Mouse (Mus musculus) liver, embryonic 16.5 days (tissue): Measurements from ENCODE around the gene Rhot2. TPM values are rescaled to one million over a fixed set of nuclear protein-coding genes. Genes with fewer than 3 reads are reported as not detected.

ENCODE experiments used
- ATAC-seq: fragments of 200-750 bp; cut with Nextera tagmentation; 2 replicates; pipeline ENCODE4 v1.8.0; 2017; ENCODE audit warnings: low read depth, mild to moderate bottlenecking, moderate number of reproducible peaks, moderate library complexity
- H3K27ac ChIP-seq: fragments of 300-500 bp; sonication (generic); 2 replicates; pipeline ENCODE4 v1.5.1; 2014; ENCODE audit warnings: mild to moderate bottlenecking, low read length
- H3K27me3 ChIP-seq: fragments of 300-500 bp; sonication (generic); 2 replicates; pipeline ENCODE4 v1.6.1; 2014; ENCODE audit warnings: low read depth, low read length, mixed read lengths; ENCODE audit not compliant: control insufficient read depth, insufficient read depth
- H3K36me3 ChIP-seq: fragments of 300-500 bp; sonication (generic); 2 replicates; pipeline ENCODE4 v1.6.1; 2014; ENCODE audit warnings: mild to moderate bottlenecking; ENCODE audit not compliant: control insufficient read depth, insufficient read depth
- H3K4me1 ChIP-seq: fragments of 300-500 bp; sonication (generic); 2 replicates; pipeline ENCODE4 v1.6.1; 2014; ENCODE audit warnings: low read depth, low read length, mixed read lengths; ENCODE audit not compliant: control insufficient read depth
- H3K4me2 ChIP-seq: fragments of 300-500 bp; sonication (generic); 2 replicates; pipeline ENCODE4 v1.6.1; 2014; ENCODE audit warnings: low read depth, low read length, mixed read lengths
- H3K4me3 ChIP-seq: fragments of 300-500 bp; sonication (generic); 2 replicates; pipeline ENCODE4 v1.5.1; 2014; ENCODE audit warnings: low read depth, mild to moderate bottlenecking, low read length
- H3K9ac ChIP-seq: fragments of 300-500 bp; sonication (generic); 2 replicates; pipeline ENCODE4 v1.6.1; 2014; ENCODE audit warnings: low read depth, low read length
- H3K9me3 ChIP-seq: fragments of 300-500 bp; sonication (generic); replicated peaks from 2 replicates; pipeline ENCODE4 v1.6.1; 2016; ENCODE audit warnings: low read length; ENCODE audit not compliant: control insufficient read depth
- WGBS: fragments of 180-500 bp; shearing (Covaris S2); extraction: QIAGEN DNeasy Blood & Tissue Kit; methylation state at CpG from one replicate; pipeline ENCODE4 v1.1.7; 2014; ENCODE audit not compliant: insufficient replicate concordance; 5-methylcytosine and 5-hydroxymethylcytosine counted together
- polyA plus RNA-seq: library from polyadenylated mRNA; unstranded; fragments of >200 nt; fragmentation: Nextera tagmentation; extraction: Ambion mirVana; gene quantifications from 2 replicates; pipeline ENCODE4 v1.2.1, GENCODE M21; 2015

Rhot2 gene
- polyA plus RNA-seq, 1 experiment from 2014 or later: 11.4 TPM

DNA sequence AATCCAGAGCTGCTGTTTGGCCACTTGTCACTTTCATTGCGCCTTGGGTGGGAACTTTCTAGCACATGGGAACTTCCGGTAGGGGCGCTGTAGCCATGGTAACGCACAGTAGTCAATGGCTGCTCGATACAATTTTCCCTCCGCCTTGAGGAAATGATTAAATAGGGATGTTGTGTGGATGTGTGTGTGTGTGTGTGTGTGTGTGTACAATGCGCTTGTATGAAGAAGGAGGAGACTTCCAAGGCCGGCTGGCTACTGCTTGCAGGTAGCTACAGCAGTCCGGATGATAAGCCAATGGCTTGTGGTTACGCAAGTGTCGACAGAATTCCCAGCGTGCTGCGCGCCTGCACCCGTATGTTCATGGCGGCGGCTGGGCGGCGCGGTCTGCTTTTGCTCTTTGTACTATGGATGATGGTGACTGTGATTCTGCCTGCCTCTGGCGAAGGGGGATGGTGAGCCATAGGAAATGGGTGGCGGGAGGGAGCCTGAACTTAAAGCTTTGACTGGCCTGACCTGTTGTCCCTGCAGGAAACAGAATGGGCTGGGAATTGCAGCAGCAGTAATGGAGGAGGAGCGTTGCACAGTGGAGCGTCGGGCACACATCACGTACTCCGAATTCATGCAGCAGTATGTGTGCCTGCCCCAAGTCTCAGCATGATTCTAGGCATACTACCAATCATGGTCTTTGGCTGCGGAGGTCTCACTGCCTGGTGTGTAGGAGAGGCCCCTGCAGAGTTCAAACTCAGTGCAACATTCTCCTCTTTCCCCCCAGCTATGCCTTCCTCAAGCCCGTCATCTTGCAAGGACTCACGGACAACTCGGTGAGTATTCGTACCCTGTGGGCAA lies 15.7 kb downstream of the Rhot2 start, which contains the start of gene Jmjd8:
Gene Jmjd8 (plus strand): TSS at position 156 of the 846 bp plus-strand sequence.
- Histone ChIP-seq H3K36me3 (peaks cover 14% of the 10 kb centered on the region), H3K27ac (peak within 1 kb of the TSS; percentile 75), H3K9ac (peak within 1 kb of the TSS; percentile 73), H3K4me3 (peak within 1 kb of the TSS; percentile 60), H3K9me3 (no peaks in the 10 kb centered on the region), H3K27me3 (no peaks in the 10 kb centered on the region), H3K4me1 (peaks cover 60% of the 10 kb centered on the region), H3K4me2 (peak within 1 kb of the TSS; percentile 69)
- peak; percentile 11; the same call in 1 of the 2 replicates for ATAC-seq
- 1% methylated on average over 32 of the region's 32 CpGs for WGBS

DNA sequence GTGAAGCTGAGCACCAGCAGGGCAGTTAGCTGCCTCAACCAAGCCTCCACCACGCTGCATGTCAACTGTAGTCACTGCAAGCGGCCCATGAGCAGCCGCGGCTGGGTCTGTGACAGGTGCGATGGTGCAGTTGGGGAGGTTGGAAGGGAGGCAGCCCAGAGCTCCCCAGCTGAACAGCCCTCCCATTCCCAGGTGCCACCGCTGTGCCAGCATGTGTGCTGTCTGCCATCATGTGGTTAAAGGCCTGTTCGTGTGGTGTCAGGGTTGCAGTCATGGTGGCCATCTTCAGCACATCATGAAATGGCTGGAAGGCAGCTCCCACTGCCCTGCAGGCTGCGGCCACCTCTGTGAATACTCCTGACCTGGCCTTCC lies 16.4 kb downstream of the Rhot2 start:
- H3K9ac ChIP-seq: peak overlapping the region; percentile 73; the same call in 1 of the 2 replicates
- ATAC-seq: no peak
- peaks cover 55% of the 10 kb centered on the region for H3K4me1 ChIP-seq
- peaks cover 14% of the 10 kb centered on the region for H3K36me3 ChIP-seq
- H3K27ac ChIP-seq: peak overlapping the region; percentile 75
- H3K4me3 ChIP-seq: peak overlapping the region; percentile 60
- H3K4me2 ChIP-seq: peak overlapping the region; percentile 69
- WGBS: 83% methylated on average over 8 of the region's 8 CpGs
- no peaks in the 10 kb centered on the region for H3K27me3 ChIP-seq
- no peaks in the 10 kb centered on the region for H3K9me3 ChIP-seq

DNA sequence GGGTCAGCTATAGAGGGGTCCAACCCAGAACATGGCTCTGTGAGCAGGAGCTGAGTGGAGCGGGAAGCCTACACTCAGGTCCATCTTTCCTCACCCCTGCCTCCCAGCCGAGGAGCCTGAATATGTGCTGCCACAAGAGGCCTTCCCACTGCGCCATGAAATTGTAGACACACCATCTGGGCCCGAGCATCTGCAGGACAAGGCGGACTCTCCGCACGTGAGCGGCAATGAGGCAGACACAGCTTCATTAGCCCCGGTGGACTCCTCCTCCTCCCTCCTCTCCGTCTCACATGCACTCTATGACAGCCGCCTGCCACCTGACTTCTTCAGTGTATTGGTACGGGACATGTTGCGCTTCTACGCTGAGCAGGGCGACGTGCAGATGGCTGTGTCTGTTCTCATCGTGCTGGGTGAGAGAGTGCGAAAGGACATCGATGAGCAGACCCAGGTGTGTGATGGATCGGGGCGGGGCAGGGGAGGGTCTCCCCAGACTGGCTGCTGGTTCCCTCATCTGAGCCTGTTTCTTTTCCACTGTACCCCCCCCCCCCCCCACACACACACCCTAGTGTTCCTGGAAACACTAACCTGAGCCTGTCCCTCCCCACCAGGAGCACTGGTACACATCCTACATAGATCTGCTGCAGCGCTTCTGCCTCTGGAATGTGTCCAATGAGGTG lies 17.0 kb downstream of the Rhot2 start:
- H3K4me3 ChIP-seq: no peak overlapping the region
- peaks cover 14% of the 10 kb centered on the region for H3K36me3 ChIP-seq
- 89% methylated on average over 22 of the region's 22 CpGs for WGBS
- no peak overlapping the region for H3K4me2 ChIP-seq
- H3K4me1 ChIP-seq: peaks cover 58% of the 10 kb centered on the region
- H3K27ac ChIP-seq: no peak overlapping the region
- H3K9ac ChIP-seq: no peak overlapping the region
- ATAC-seq: no peak
- no peaks in the 10 kb centered on the region for H3K27me3 ChIP-seq
- no peaks in the 10 kb centered on the region for H3K9me3 ChIP-seq

DNA sequence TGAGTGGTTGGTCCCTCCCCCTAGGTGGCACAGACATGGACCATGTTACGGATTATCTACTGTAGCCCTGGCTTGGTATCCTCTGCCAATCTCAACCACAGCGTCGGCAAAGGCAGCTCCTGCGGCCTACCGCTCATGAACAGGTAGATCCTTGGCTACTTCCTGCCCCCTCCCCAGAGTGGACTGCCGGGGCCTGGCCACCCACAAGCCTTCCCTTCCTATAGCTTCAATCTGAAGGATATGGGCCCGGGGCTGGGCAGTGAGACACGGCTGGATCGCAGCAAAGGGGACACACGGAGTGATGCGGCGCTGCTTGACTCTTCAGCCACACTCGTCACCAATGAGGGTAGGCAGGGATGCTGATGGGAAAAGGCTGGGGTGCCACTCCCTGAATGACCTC lies 17.6 kb downstream of the Rhot2 start:
- Histone ChIP-seq H3K27me3 (no peaks in the 10 kb centered on the region; the same call in 1 of the 2 replicates), H3K36me3 (peaks cover 14% of the 10 kb centered on the region), H3K4me2 (no peak overlapping the region), H3K9me3 (no peaks in the 10 kb centered on the region), H3K27ac (no peak overlapping the region), H3K9ac (no peak overlapping the region), H3K4me3 (no peak overlapping the region), H3K4me1 (peaks cover 54% of the 10 kb centered on the region)
- no peak for ATAC-seq
- WGBS: 86% methylated on average over 13 of the region's 13 CpGs

DNA sequence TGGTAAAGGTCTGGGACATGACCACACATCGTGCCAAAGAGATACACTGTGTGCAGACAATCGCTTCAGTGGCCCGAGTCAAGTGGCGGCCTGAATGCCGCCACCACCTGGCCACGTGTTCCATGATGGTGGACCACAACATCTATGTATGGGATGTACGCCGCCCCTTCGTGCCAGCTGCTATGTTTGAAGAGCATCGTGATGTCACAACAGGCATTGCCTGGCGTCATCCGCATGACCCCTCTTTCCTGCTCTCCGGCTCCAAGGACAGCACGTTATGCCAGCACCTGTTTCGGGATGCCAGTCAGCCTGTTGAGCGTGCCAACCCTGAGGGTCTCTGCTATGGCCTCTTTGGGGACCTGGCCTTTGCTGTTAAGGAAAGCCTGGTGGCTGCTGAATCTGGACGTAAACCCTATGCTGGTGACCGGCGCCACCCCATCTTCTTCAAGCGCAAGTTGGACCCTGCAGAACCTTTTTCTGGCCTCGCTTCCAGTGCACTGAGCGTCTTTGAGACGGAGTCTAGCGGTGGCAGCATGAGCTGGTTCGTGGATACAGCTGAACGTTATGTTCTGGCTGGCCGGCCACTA lies 18.6 kb downstream of the Rhot2 start:
- H3K4me2 ChIP-seq: no peak overlapping the region
- 85% methylated on average over 27 of the region's 27 CpGs for WGBS
- peaks cover 44% of the 10 kb centered on the region for H3K4me1 ChIP-seq
- H3K4me3 ChIP-seq: no peak overlapping the region
- no peak overlapping the region for H3K27ac ChIP-seq
- H3K27me3 ChIP-seq: peaks cover 3% of the 10 kb centered on the region
- no peak for ATAC-seq
- peaks cover 9% of the 10 kb centered on the region for H3K36me3 ChIP-seq
- H3K9me3 ChIP-seq: no peaks in the 10 kb centered on the region
- H3K9ac ChIP-seq: no peak overlapping the region

DNA sequence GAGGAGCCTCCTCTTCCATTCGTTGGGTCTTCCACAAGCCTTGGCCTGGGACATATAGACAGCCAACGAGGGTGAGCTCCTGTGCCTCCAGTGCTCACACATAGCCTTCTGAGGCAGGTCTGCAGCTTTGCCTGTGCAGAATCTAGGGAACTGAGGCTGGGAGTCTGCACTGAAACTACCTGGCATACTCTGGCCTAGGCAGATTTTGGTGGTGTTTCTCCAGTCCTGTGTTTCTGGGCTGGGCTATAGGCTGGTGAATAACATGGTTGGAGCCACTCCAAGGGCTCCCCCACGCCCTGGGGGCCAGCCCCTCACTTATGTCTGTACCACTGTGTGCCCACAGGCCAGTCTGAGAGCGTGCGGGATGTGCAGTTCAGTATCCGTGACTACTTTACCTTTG lies 19.3 kb downstream of the Rhot2 start:
- Histone ChIP-seq H3K9me3 (no peaks in the 10 kb centered on the region), H3K27me3 (peaks cover 6% of the 10 kb centered on the region), H3K36me3 (peaks cover 3% of the 10 kb centered on the region), H3K4me2 (no peak overlapping the region), H3K4me1 (peaks cover 37% of the 10 kb centered on the region), H3K9ac (peak overlapping the region; percentile 77; the same call in 1 of the 2 replicates), H3K27ac (no peak overlapping the region), H3K4me3 (no peak overlapping the region)
- WGBS: 76% methylated on average over 6 of the region's 6 CpGs
- no peak for ATAC-seq

DNA sequence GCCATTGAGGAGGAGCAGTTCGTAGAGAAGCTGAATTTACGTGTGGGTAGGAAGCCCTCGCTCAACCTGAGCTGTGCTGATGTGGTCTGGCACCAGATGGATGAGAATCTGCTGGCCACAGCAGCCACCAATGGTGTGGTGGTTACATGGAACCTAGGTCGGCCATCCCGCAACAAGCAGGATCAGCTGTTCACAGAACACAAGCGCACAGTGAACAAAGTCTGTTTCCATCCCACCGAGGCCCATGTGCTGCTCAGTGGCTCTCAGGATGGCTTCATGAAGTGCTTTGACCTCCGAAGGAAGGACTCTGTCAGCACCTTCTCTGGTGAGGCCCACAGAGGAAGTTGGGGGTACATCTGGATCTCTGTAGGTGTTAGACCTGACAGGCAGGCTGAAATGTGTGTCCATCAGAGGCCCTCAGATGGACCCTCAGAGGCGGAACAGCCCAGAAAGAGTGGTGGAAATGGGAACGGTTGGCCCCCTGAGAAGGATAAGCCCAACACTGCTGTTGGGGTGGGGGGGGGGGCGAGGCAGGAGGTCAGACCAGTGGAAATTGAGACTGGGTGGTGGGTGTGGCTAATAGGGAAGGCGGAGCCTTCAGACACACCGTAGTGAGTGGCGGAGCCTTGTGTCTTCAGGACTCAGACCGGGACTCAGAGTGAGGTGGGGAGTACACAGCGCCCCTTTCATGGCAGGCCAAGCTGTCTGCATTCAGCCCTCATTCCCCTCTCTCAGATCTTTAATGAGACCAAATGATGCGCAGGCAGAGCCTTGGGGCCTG lies 20.1 kb downstream of the Rhot2 start:
- no peak for ATAC-seq
- H3K4me1 ChIP-seq: peaks cover 30% of the 10 kb centered on the region
- no peaks in the 10 kb centered on the region; the same call in none of the 2 replicates for H3K36me3 ChIP-seq
- peak overlapping the region; percentile 92 for H3K4me2 ChIP-seq
- H3K27me3 ChIP-seq: peaks cover 13% of the 10 kb centered on the region
- peak overlapping the region; percentile 60; the same call in 1 of the 2 replicates for H3K27ac ChIP-seq
- H3K4me3 ChIP-seq: peak overlapping the region; percentile 85
- WGBS: 55% methylated on average over 17 of the region's 17 CpGs
- H3K9me3 ChIP-seq: no peaks in the 10 kb centered on the region
- H3K9ac ChIP-seq: peak overlapping the region; percentile 77

DNA sequence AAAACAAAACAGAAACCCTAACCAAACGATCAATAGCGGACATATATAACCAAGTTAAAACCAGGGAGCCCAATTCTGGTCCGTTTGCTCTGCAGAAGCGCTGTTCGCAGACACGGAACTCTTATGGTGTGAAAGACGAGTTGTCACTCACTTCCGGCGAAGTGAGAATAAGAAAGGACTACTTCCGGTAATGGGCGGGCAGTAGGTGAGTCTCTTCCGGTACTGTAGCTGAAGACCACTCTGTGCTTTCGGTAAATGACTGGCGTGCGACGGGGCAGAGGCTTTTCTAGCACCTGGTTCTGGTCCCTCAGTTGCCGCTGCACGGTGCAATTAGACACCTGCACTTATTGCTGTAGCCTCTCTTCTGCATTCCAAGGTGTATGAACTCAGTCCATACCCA lies 21.2 kb downstream of the Rhot2 start, which contains the start of gene Wdr24:
Gene Wdr24 (plus strand): TSS at position 176 of the 400 bp plus-strand sequence.
- no peaks in the 10 kb centered on the region for H3K9me3 ChIP-seq
- H3K4me1 ChIP-seq: peaks cover 27% of the 10 kb centered on the region
- H3K4me2 ChIP-seq: peak within 1 kb of the TSS; percentile 92
- peaks cover 24% of the 10 kb centered on the region for H3K27me3 ChIP-seq
- H3K27ac ChIP-seq: peak within 1 kb of the TSS; percentile 60
- peak; percentile 64 for ATAC-seq
- H3K36me3 ChIP-seq: no peaks in the 10 kb centered on the region; the same call in none of the 2 replicates
- under 1% methylated on average over 18 of the region's 18 CpGs for WGBS
- peak within 1 kb of the TSS; percentile 77 for H3K9ac ChIP-seq
- H3K4me3 ChIP-seq: peak within 1 kb of the TSS; percentile 85
